Mouse (Mus musculus): ENCODE results near the gene Kcnj6. TPM values are rescaled to one million over a fixed set of nuclear protein-coding genes. Genes with fewer than 3 reads are reported as not detected.

Kcnj6 gene
- polyA plus RNA-seq, 1 experiment from 2014 or later, result 7.4 TPM

GRCm38 (mm10) chr16:94845996-94846395 is 151.5 kb downstream of the Kcnj6 start:
- Histone ChIP-seq H3K9ac (replicated peaks; ENCODE audit: low read depth, low read length) (no peak overlapping the region), H3K36me3 (ENCODE audit: control insufficient read depth, insufficient read depth, low read length) (no peaks in the 10 kb centered on the region), H3K27me3 (ENCODE audit: control insufficient read depth, insufficient read depth, low read length) (no peaks in the 10 kb centered on the region), H3K27ac (ENCODE audit: low read depth, low read length) (no peak overlapping the region), H3K4me2 (ENCODE audit: low read depth, low read length) (no peak overlapping the region), H3K4me3 (ENCODE audit: low read depth, low read length) (no peak overlapping the region), H3K4me1 (ENCODE audit: control insufficient read depth, insufficient read depth, low read length) (no peaks in the 10 kb centered on the region), H3K9me3 (ENCODE audit: control insufficient read depth, low read length) (no peaks in the 10 kb centered on the region)
- ATAC-seq (ENCODE audit: low read depth), result no peak
- 93% methylated on average over 5 of the region's 5 CpGs for WGBS

- Histone ChIP-seq H3K9me3 (ENCODE audit: control insufficient read depth, low read length) (no peaks in the 10 kb centered on the region), H3K36me3 (ENCODE audit: control insufficient read depth, insufficient read depth, low read length) (no peaks in the 10 kb centered on the region), H3K4me3 (ENCODE audit: low read depth, low read length) (no peak overlapping the region), H3K4me2 (ENCODE audit: low read depth, low read length) (no peak overlapping the region), H3K9ac (replicated peaks; ENCODE audit: low read depth, low read length) (no peak overlapping the region), H3K4me1 (ENCODE audit: control insufficient read depth, insufficient read depth, low read length) (no peaks in the 10 kb centered on the region), H3K27ac (ENCODE audit: low read depth, low read length) (no peak overlapping the region), H3K27me3 (ENCODE audit: control insufficient read depth, insufficient read depth, low read length) (no peaks in the 10 kb centered on the region)
- 64% methylated on average over 4 of the region's 4 CpGs for WGBS
- ATAC-seq (ENCODE audit: low read depth), result no peak
These were observed 152.7 kb downstream of the Kcnj6 start for GRCm38 (mm10) chr16:94844769-94845168.

DNA sequence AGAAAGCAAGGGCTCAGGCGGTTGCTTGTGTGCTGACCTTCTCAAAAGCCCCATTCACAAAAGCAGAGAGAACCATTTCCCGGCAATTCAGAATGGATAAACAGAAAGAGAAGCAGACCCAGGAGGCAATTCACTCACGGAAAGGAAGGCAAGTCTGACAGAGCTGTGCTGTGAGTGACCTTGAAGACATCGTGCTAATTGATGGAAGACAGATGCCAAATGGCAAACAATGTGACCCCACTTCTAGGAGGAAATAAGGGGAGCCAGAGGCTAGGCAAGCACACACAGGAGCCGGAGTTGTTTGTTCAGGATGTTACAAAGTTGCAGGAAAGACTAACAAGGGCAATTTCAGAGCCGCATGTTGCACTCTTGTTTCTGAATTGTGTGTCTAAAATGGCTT is 158.1 kb downstream of the Kcnj6 start:
- 46% methylated on average over 6 of the region's 6 CpGs for WGBS
- no peak for ATAC-seq (ENCODE audit: low read depth)
- Histone ChIP-seq H3K27ac (ENCODE audit: low read depth, low read length) (no peak overlapping the region), H3K4me2 (ENCODE audit: low read depth, low read length) (no peak overlapping the region), H3K9me3 (ENCODE audit: control insufficient read depth, low read length) (no peaks in the 10 kb centered on the region), H3K27me3 (ENCODE audit: control insufficient read depth, insufficient read depth, low read length) (no peaks in the 10 kb centered on the region), H3K36me3 (ENCODE audit: control insufficient read depth, insufficient read depth, low read length) (no peaks in the 10 kb centered on the region), H3K4me3 (ENCODE audit: low read depth, low read length) (no peak overlapping the region), H3K4me1 (ENCODE audit: control insufficient read depth, insufficient read depth, low read length) (no peaks in the 10 kb centered on the region), H3K9ac (replicated peaks; ENCODE audit: low read depth, low read length) (no peak overlapping the region)

GRCm38 (mm10) chr16:94837881-94838280 is 159.6 kb downstream of the Kcnj6 start:
- H3K4me2 ChIP-seq (ENCODE audit: low read depth, low read length), result no peak overlapping the region
- no peak overlapping the region for H3K27ac ChIP-seq (ENCODE audit: low read depth, low read length)
- H3K4me1 ChIP-seq (ENCODE audit: control insufficient read depth, insufficient read depth, low read length), result no peaks in the 10 kb centered on the region
- 90% methylated on average over 9 of the region's 9 CpGs for WGBS
- no peaks in the 10 kb centered on the region for H3K36me3 ChIP-seq (ENCODE audit: control insufficient read depth, insufficient read depth, low read length)
- H3K4me3 ChIP-seq (ENCODE audit: low read depth, low read length), result no peak overlapping the region
- no peaks in the 10 kb centered on the region for H3K9me3 ChIP-seq (ENCODE audit: control insufficient read depth, low read length)
- no peaks in the 10 kb centered on the region for H3K27me3 ChIP-seq (ENCODE audit: control insufficient read depth, insufficient read depth, low read length)
- H3K9ac ChIP-seq (replicated peaks; ENCODE audit: low read depth, low read length), result no peak overlapping the region
- no peak for ATAC-seq (ENCODE audit: low read depth)

- no peaks in the 10 kb centered on the region for H3K36me3 ChIP-seq (ENCODE audit: control insufficient read depth, insufficient read depth, low read length)
- WGBS, result 78% methylated on average over 9 of the region's 9 CpGs
- H3K27ac ChIP-seq (ENCODE audit: low read depth, low read length), result no peak overlapping the region
- H3K4me1 ChIP-seq (ENCODE audit: control insufficient read depth, insufficient read depth, low read length), result no peaks in the 10 kb centered on the region
- no peak overlapping the region for H3K4me2 ChIP-seq (ENCODE audit: low read depth, low read length)
- H3K4me3 ChIP-seq (ENCODE audit: low read depth, low read length), result no peak overlapping the region
- no peak overlapping the region for H3K9ac ChIP-seq (replicated peaks; ENCODE audit: low read depth, low read length)
- no peaks in the 10 kb centered on the region for H3K9me3 ChIP-seq (ENCODE audit: control insufficient read depth, low read length)
- H3K27me3 ChIP-seq (ENCODE audit: control insufficient read depth, insufficient read depth, low read length), result no peaks in the 10 kb centered on the region
- ATAC-seq (ENCODE audit: low read depth), result no peak
These were observed 163.0 kb downstream of the Kcnj6 start for GRCm38 (mm10) chr16:94834502-94834901.

GRCm38 (mm10) chr16:94828166-94828565 is 169.3 kb downstream of the Kcnj6 start:
- H3K4me1 ChIP-seq (ENCODE audit: control insufficient read depth, insufficient read depth, low read length), result no peaks in the 10 kb centered on the region
- H3K27me3 ChIP-seq (ENCODE audit: control insufficient read depth, insufficient read depth, low read length), result no peaks in the 10 kb centered on the region
- H3K4me2 ChIP-seq (ENCODE audit: low read depth, low read length), result no peak overlapping the region
- no peak overlapping the region for H3K9ac ChIP-seq (replicated peaks; ENCODE audit: low read depth, low read length)
- H3K27ac ChIP-seq (ENCODE audit: low read depth, low read length), result no peak overlapping the region
- H3K4me3 ChIP-seq (ENCODE audit: low read depth, low read length), result no peak overlapping the region
- no peak for ATAC-seq (ENCODE audit: low read depth)
- no peaks in the 10 kb centered on the region for H3K36me3 ChIP-seq (ENCODE audit: control insufficient read depth, insufficient read depth, low read length)
- H3K9me3 ChIP-seq (ENCODE audit: control insufficient read depth, low read length), result no peaks in the 10 kb centered on the region
- 86% methylated on average over 18 of the region's 18 CpGs for WGBS

GRCm38 (mm10) chr16:94827092-94827585 is 170.4 kb downstream of the Kcnj6 start:
- Histone ChIP-seq H3K4me1 (ENCODE audit: control insufficient read depth, insufficient read depth, low read length) (no peaks in the 10 kb centered on the region), H3K9me3 (ENCODE audit: control insufficient read depth, low read length) (no peaks in the 10 kb centered on the region), H3K9ac (replicated peaks; ENCODE audit: low read depth, low read length) (no peak overlapping the region), H3K4me2 (ENCODE audit: low read depth, low read length) (no peak overlapping the region), H3K4me3 (ENCODE audit: low read depth, low read length) (no peak overlapping the region), H3K36me3 (ENCODE audit: control insufficient read depth, insufficient read depth, low read length) (no peaks in the 10 kb centered on the region), H3K27ac (ENCODE audit: low read depth, low read length) (no peak overlapping the region), H3K27me3 (ENCODE audit: control insufficient read depth, insufficient read depth, low read length) (no peaks in the 10 kb centered on the region)
- 59% methylated on average over 8 of the region's 8 CpGs for WGBS
- ATAC-seq (ENCODE audit: low read depth), result peak; percentile 38; the same call in 1 of the 2 replicates

GRCm38 (mm10) chr16:94825274-94825673 is 172.2 kb downstream of the Kcnj6 start:
- Histone ChIP-seq H3K4me3 (ENCODE audit: low read depth, low read length) (no peak overlapping the region), H3K9me3 (ENCODE audit: control insufficient read depth, low read length) (no peaks in the 10 kb centered on the region), H3K36me3 (ENCODE audit: control insufficient read depth, insufficient read depth, low read length) (no peaks in the 10 kb centered on the region), H3K9ac (replicated peaks; ENCODE audit: low read depth, low read length) (no peak overlapping the region), H3K4me2 (ENCODE audit: low read depth, low read length) (no peak overlapping the region), H3K27ac (ENCODE audit: low read depth, low read length) (no peak overlapping the region), H3K4me1 (ENCODE audit: control insufficient read depth, insufficient read depth, low read length) (no peaks in the 10 kb centered on the region), H3K27me3 (ENCODE audit: control insufficient read depth, insufficient read depth, low read length) (no peaks in the 10 kb centered on the region)
- no peak for ATAC-seq (ENCODE audit: low read depth)
- 90% methylated on average over 6 of the region's 6 CpGs for WGBS

DNA sequence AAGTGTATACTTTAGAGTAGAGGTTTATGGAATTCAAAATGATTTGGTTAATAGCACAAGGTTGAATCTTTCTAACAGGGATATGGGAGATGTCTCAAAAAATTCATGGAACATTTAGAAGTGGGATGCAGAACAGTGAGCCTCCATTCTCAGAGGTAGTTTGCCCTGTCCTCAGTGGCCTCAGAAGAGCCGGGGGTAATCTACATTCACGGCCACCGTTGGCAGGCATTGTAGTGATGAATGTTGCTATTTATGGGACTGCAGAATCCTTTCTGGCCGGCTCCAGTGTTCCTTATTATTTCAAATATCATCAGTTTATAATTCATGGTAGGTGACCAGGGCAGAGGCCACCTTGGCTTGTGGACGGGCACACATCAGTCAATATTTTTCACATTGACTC is 174.9 kb downstream of the Kcnj6 start:
- no peaks in the 10 kb centered on the region for H3K4me1 ChIP-seq (ENCODE audit: control insufficient read depth, insufficient read depth, low read length)
- H3K27me3 ChIP-seq (ENCODE audit: control insufficient read depth, insufficient read depth, low read length), result no peaks in the 10 kb centered on the region
- H3K27ac ChIP-seq (ENCODE audit: low read depth, low read length), result no peak overlapping the region
- ATAC-seq (ENCODE audit: low read depth), result no peak
- 62% methylated on average over 5 of the region's 5 CpGs for WGBS
- H3K36me3 ChIP-seq (ENCODE audit: control insufficient read depth, insufficient read depth, low read length), result no peaks in the 10 kb centered on the region
- H3K4me2 ChIP-seq (ENCODE audit: low read depth, low read length), result no peak overlapping the region
- H3K9ac ChIP-seq (replicated peaks; ENCODE audit: low read depth, low read length), result no peak overlapping the region
- H3K4me3 ChIP-seq (ENCODE audit: low read depth, low read length), result no peak overlapping the region
- H3K9me3 ChIP-seq (ENCODE audit: control insufficient read depth, low read length), result no peaks in the 10 kb centered on the region

DNA sequence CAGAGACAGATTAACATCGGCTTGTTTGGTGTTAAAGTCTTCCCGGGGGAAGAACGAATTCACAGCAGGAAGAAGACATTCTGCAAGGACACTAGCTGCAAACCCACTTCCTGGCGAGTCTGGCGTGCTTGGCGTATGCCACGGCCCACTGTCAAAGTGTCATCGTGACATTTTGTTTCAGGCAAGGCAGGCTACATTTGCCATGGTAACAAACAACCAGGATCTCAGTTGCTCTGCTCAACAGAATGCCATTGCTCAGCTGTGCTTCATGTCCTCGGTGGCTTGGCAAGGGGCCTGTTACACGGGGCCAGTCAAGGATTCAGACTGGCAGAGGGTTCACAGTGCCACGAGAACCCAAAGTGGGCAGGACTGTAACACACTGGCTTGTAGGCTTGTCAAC is 175.9 kb downstream of the Kcnj6 start:
- no peak overlapping the region for H3K4me3 ChIP-seq (ENCODE audit: low read depth, low read length)

More for the DNA sequence above, 175.9 kb downstream of the Kcnj6 start:
- 83% methylated on average over 11 of the region's 11 CpGs for WGBS
- H3K9me3 ChIP-seq (ENCODE audit: control insufficient read depth, low read length), result no peaks in the 10 kb centered on the region
- H3K27ac ChIP-seq (ENCODE audit: low read depth, low read length), result no peak overlapping the region
- H3K4me2 ChIP-seq (ENCODE audit: low read depth, low read length), result no peak overlapping the region
- no peaks in the 10 kb centered on the region for H3K27me3 ChIP-seq (ENCODE audit: control insufficient read depth, insufficient read depth, low read length)
- no peaks in the 10 kb centered on the region for H3K4me1 ChIP-seq (ENCODE audit: control insufficient read depth, insufficient read depth, low read length)
- H3K9ac ChIP-seq (replicated peaks; ENCODE audit: low read depth, low read length), result no peak overlapping the region
- no peak for ATAC-seq (ENCODE audit: low read depth)
- no peaks in the 10 kb centered on the region for H3K36me3 ChIP-seq (ENCODE audit: control insufficient read depth, insufficient read depth, low read length)
